Mouse (Mus musculus): Measurements from ENCODE around the gene BC049730.

BC049730 gene

DNA sequence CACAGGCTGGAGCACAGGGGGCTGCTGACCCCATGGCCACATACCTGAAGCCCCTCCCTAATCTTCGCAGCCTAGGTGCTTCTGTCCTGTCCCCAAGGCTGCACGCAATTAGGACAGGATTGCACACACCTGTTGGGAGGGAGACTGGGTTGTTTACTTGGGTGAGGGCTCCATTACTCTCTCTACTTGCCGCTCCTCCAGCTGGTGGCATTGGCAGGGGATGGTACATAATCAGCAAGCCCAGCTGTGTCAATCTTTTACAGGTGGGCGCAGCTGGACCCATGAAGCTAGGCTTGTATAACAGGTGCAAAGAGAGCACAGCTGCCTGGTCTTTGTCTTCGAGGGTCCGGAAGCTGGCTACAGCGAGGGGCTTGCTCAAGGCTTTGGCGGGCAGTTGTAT lies 53.5 kb downstream of the BC049730 start:
- DNase-seq (ENCODE audit: low read depth, low spot score) = peak; percentile 58

All from A20 (cell line).